Mouse (Mus musculus): ENCODE data around the gene Ergic2. TPM values are rescaled to one million over a fixed set of nuclear protein-coding genes. Genes with fewer than 3 reads are reported as not detected.

Gene Ergic2
- polyA plus RNA-seq, 1 experiment from 2014 or later, result 245 TPM

DNA sequence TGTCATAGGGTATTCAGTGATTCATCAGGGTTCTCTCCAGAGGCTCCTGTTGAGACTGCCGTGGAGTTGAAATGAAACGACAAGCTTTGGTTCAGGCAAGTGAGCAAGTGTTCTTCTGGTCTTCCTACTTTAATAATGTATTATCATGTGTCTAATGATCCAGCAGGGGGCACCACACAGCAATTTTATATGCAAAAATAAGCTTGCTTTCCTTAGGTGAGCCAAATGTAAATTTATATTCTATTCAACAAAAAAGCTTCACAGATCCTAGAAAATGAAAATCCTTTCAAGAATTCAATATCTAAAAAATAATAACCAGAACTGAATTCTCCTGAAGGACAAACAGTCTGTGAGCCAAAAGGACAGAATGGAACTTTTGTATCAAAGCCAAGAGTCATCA, 36.5 kb upstream of the Ergic2 start:
- 43% methylated on average over 2 of the region's 2 CpGs for WGBS
- H3K36me3 ChIP-seq (ENCODE audit: control insufficient read depth, insufficient read depth, low read length), result no peaks in the 10 kb centered on the region

DNA sequence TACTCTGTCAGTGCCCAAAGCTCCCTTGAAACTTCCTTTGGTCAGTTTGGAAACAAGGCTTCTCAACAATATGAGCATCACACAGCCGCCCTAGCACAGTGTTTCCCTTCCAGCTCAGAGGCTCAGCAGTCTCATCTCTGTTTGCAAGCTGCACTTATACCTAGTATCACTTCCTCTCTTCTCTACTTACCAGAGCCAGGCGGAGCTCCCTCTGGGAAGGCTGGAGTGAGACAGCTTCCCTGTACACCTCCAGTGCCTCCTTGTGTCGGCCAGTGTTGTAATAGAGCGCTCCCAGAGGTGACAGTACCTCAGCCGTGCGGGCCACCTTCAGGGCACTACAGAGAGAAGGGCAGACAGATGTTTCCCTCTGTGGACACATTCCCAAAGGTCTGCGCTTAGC, 34.4 kb upstream of the Ergic2 start:
- Histone ChIP-seq H3K27ac (ENCODE audit: low read depth, low read length) (no peak overlapping the region), H3K27me3 (ENCODE audit: control insufficient read depth, insufficient read depth, low read length) (no peaks in the 10 kb centered on the region), H3K9ac (ENCODE audit: low read depth, low read length) (no peak overlapping the region), H3K4me1 (ENCODE audit: control insufficient read depth, insufficient read depth, low read length) (0 out of 2 replicates have a peak, but pooled peaks cover 2% of the 10 kb centered on the region), H3K9me3 (ENCODE audit: control insufficient read depth, low read length) (no peaks in the 10 kb centered on the region), H3K36me3 (ENCODE audit: control insufficient read depth, insufficient read depth, low read length) (no peaks in the 10 kb centered on the region), H3K4me3 (ENCODE audit: low read length) (no peak overlapping the region), H3K4me2 (replicated peaks; ENCODE audit: low read depth, low read length) (no peak overlapping the region)
- WGBS, result 73% methylated on average over 7 of the region's 7 CpGs
- no peak for ATAC-seq (ENCODE audit: low FRiP score, low TSS enrichment)

More for the DNA sequence above, 36.5 kb upstream of the Ergic2 start:
- no peak for ATAC-seq (ENCODE audit: low FRiP score, low TSS enrichment)
- 0 out of 2 replicates have a peak, but pooled peaks cover 2% of the 10 kb centered on the region for H3K4me1 ChIP-seq (ENCODE audit: control insufficient read depth, insufficient read depth, low read length)
- no peak overlapping the region for H3K4me2 ChIP-seq (replicated peaks; ENCODE audit: low read depth, low read length)
- no peak overlapping the region for H3K4me3 ChIP-seq (ENCODE audit: low read length)
- H3K9me3 ChIP-seq (ENCODE audit: control insufficient read depth, low read length), result no peaks in the 10 kb centered on the region
- no peaks in the 10 kb centered on the region for H3K27me3 ChIP-seq (ENCODE audit: control insufficient read depth, insufficient read depth, low read length)
- no peak overlapping the region for H3K27ac ChIP-seq (ENCODE audit: low read depth, low read length)
- H3K9ac ChIP-seq (ENCODE audit: low read depth, low read length), result no peak overlapping the region

DNA sequence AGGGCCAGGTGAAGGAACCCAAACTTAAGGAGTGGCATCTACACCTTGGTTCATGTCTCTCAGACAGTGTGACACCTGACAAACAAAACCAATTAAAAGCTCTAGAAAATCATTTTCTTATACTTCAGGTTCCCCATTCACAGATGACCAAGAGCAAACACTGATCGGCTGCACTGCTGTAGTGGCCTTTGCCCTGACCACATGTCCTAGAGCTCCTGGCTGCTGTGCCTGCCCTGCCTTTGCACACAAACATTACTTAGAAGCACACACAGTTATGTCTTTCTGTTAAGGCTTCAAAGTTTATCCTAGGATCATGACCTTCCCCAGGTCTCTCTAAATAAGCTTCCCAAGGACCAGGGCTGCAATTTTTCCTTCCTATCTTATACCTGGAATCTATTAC, 32.7 kb upstream of the Ergic2 start:
- no peaks in the 10 kb centered on the region for H3K9me3 ChIP-seq (ENCODE audit: control insufficient read depth, low read length)
- 0 out of 2 replicates have a peak, but pooled peaks cover 2% of the 10 kb centered on the region for H3K4me1 ChIP-seq (ENCODE audit: control insufficient read depth, insufficient read depth, low read length)
- WGBS, result 89% methylated on average over 1 of the region's 1 CpGs
- no peaks in the 10 kb centered on the region for H3K36me3 ChIP-seq (ENCODE audit: control insufficient read depth, insufficient read depth, low read length)
- H3K4me3 ChIP-seq (ENCODE audit: low read length), result no peak overlapping the region
- no peak overlapping the region for H3K9ac ChIP-seq (ENCODE audit: low read depth, low read length)
- no peak overlapping the region for H3K4me2 ChIP-seq (replicated peaks; ENCODE audit: low read depth, low read length)
- no peak for ATAC-seq (ENCODE audit: low FRiP score, low TSS enrichment)
- H3K27ac ChIP-seq (ENCODE audit: low read depth, low read length), result no peak overlapping the region
- no peaks in the 10 kb centered on the region for H3K27me3 ChIP-seq (ENCODE audit: control insufficient read depth, insufficient read depth, low read length)

DNA sequence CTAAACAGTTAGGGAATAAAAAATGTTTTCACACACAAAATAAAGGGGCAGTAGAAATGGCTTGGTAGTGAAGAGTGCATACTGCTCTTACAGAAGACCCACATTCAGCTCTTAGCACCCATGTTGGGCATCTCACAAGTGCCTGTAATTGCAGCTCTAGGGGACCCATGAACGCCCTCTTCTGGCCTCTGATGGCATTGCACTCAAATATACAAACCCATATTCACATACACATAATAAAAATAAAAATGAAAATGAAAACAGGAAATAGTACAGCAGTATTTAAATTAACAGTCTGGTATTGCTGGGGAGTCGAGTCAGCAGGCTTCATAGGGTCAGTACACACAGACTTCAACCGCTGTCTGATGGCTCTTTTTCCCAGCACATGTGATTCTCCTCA, 30.1 kb upstream of the Ergic2 start:
- WGBS, result 69% methylated on average over 3 of the region's 3 CpGs
- no peak for ATAC-seq (ENCODE audit: low FRiP score, low TSS enrichment)
- Histone ChIP-seq H3K36me3 (ENCODE audit: control insufficient read depth, insufficient read depth, low read length) (no peaks in the 10 kb centered on the region), H3K4me2 (replicated peaks; ENCODE audit: low read depth, low read length) (no peak overlapping the region), H3K4me3 (ENCODE audit: low read length) (no peak overlapping the region), H3K9me3 (ENCODE audit: control insufficient read depth, low read length) (no peaks in the 10 kb centered on the region), H3K27ac (ENCODE audit: low read depth, low read length) (no peak overlapping the region), H3K27me3 (ENCODE audit: control insufficient read depth, insufficient read depth, low read length) (no peaks in the 10 kb centered on the region), H3K9ac (ENCODE audit: low read depth, low read length) (no peak overlapping the region), H3K4me1 (ENCODE audit: control insufficient read depth, insufficient read depth, low read length) (no peaks in the 10 kb centered on the region)

DNA sequence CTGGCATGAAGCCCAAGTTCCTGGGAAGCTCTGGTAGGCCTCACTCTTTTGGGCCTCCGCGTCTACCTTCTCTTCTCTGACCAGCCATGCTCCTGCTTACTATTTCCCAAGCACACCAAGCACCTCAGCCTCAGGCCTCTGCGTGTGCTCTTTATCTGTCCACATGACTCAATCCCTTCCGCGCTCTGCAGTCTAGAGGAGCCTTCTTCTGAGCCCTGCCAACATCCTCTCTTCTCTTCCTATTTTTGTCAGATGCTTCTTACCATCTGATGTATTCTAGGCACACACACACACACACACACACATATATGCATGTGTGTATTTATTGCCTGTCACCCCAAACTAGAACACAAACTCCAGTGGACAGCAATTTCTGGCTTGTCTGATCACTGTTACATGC, 29.5 kb upstream of the Ergic2 start:
- Histone ChIP-seq H3K27ac (ENCODE audit: low read depth, low read length) (no peak overlapping the region), H3K9me3 (ENCODE audit: control insufficient read depth, low read length) (no peaks in the 10 kb centered on the region), H3K36me3 (ENCODE audit: control insufficient read depth, insufficient read depth, low read length) (no peaks in the 10 kb centered on the region), H3K9ac (ENCODE audit: low read depth, low read length) (no peak overlapping the region), H3K4me2 (replicated peaks; ENCODE audit: low read depth, low read length) (no peak overlapping the region), H3K27me3 (ENCODE audit: control insufficient read depth, insufficient read depth, low read length) (no peaks in the 10 kb centered on the region), H3K4me3 (ENCODE audit: low read length) (no peak overlapping the region), H3K4me1 (ENCODE audit: control insufficient read depth, insufficient read depth, low read length) (no peaks in the 10 kb centered on the region)
- no peak for ATAC-seq (ENCODE audit: low FRiP score, low TSS enrichment)
- 92% methylated on average over 5 of the region's 5 CpGs for WGBS

DNA sequence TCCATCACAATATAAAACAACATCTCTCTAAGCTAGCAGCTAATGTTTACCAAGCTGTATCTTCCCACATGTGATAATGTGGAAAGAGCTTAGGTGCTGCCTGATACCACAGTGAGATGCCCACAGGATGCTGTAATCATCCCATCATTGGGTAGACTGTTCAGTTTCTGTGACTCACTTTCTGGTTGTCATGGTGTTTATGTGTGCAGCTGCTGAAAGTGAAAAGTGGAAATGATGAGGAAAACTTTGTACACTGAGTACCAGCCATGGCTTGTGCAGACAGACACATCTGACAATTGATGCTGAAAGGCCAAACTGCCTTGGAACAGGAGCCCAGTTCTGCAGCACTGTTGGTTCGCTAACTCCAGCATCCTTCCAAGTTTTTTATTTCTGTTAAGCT, 27.1 kb upstream of the Ergic2 start:
- no peak for ATAC-seq (ENCODE audit: low FRiP score, low TSS enrichment)
- Histone ChIP-seq H3K4me3 (ENCODE audit: low read length) (no peak overlapping the region), H3K4me2 (replicated peaks; ENCODE audit: low read depth, low read length) (no peak overlapping the region), H3K36me3 (ENCODE audit: control insufficient read depth, insufficient read depth, low read length) (no peaks in the 10 kb centered on the region), H3K9ac (ENCODE audit: low read depth, low read length) (no peak overlapping the region), H3K27me3 (ENCODE audit: control insufficient read depth, insufficient read depth, low read length) (no peaks in the 10 kb centered on the region), H3K4me1 (ENCODE audit: control insufficient read depth, insufficient read depth, low read length) (no peaks in the 10 kb centered on the region), H3K9me3 (ENCODE audit: control insufficient read depth, low read length) (no peaks in the 10 kb centered on the region), H3K27ac (ENCODE audit: low read depth, low read length) (no peak overlapping the region)
- WGBS, result 93% methylated on average over 1 of the region's 1 CpGs

DNA sequence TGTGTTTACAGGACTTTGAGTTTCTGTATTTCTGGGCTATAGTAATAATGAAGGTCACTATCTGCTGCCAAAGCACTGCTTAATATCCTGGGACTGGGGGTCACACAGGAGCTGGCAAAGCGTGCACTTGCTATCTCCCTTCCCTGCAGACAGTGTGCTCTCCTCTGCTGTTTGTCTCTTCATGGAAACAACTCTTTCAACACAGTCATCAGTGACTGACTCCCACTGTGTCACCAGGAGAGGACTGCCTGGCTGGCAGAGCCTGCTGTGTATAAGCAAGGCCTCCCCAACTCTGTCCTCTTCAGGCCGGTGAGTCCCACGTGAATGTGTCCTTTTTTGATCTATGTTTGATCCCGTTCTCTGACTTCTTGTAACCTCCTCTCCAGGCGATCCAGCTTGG, 25.3 kb upstream of the Ergic2 start:
- no peak for ATAC-seq (ENCODE audit: low FRiP score, low TSS enrichment)
- H3K27ac ChIP-seq (ENCODE audit: low read depth, low read length), result no peak overlapping the region
- H3K27me3 ChIP-seq (ENCODE audit: control insufficient read depth, insufficient read depth, low read length), result no peaks in the 10 kb centered on the region
- H3K9ac ChIP-seq (ENCODE audit: low read depth, low read length), result no peak overlapping the region
- H3K36me3 ChIP-seq (ENCODE audit: control insufficient read depth, insufficient read depth, low read length), result no peaks in the 10 kb centered on the region
- no peaks in the 10 kb centered on the region for H3K9me3 ChIP-seq (ENCODE audit: control insufficient read depth, low read length)
- WGBS, result 71% methylated on average over 5 of the region's 5 CpGs
- no peak overlapping the region for H3K4me2 ChIP-seq (replicated peaks; ENCODE audit: low read depth, low read length)
- H3K4me3 ChIP-seq (ENCODE audit: low read length), result no peak overlapping the region
- H3K4me1 ChIP-seq (ENCODE audit: control insufficient read depth, insufficient read depth, low read length), result no peaks in the 10 kb centered on the region

DNA sequence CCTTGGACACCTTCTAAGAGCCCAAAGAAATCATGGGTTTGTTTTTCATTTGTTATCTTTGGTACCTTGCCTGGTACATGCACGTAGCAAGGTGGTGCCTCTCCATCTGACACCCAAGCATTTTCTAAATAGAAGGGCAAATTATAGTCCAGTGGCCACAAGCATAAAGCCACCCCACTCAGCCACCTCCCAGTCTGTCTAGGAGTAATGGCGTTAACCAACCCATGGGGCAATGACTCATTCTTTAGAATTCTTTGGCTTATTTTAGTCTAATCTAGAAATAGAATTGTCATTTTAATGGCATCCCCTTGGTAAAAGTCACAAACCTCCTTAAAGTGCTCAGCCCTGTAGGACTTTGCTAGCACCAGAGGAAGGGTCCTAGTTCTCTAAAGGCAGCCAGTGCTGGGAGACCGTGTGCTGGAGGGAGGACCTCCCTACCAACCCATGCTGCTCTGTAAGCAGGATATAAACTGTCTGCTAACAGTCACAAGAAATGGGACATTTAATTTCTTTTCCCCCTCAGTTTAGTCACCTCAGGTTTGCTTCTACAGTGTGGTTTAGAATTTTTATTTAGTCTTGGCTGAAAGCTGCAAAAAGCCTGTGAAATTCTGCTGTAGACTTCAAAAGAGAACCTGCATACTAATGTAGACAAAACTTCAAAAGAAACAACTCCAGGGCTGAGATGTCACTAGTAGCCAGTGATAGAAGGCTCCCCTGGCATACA, 22.1 kb upstream of the Ergic2 start:
- no peak for ATAC-seq (ENCODE audit: low FRiP score, low TSS enrichment)
- no peaks in the 10 kb centered on the region for H3K4me1 ChIP-seq (ENCODE audit: control insufficient read depth, insufficient read depth, low read length)
- H3K9me3 ChIP-seq (ENCODE audit: control insufficient read depth, low read length), result no peaks in the 10 kb centered on the region
- H3K4me2 ChIP-seq (replicated peaks; ENCODE audit: low read depth, low read length), result no peak overlapping the region
- no peaks in the 10 kb centered on the region for H3K36me3 ChIP-seq (ENCODE audit: control insufficient read depth, insufficient read depth, low read length)
- 75% methylated on average over 3 of the region's 3 CpGs for WGBS
- H3K9ac ChIP-seq (ENCODE audit: low read depth, low read length), result no peak overlapping the region
- no peak overlapping the region for H3K27ac ChIP-seq (ENCODE audit: low read depth, low read length)
- no peaks in the 10 kb centered on the region for H3K27me3 ChIP-seq (ENCODE audit: control insufficient read depth, insufficient read depth, low read length)
- H3K4me3 ChIP-seq (ENCODE audit: low read length), result no peak overlapping the region

DNA sequence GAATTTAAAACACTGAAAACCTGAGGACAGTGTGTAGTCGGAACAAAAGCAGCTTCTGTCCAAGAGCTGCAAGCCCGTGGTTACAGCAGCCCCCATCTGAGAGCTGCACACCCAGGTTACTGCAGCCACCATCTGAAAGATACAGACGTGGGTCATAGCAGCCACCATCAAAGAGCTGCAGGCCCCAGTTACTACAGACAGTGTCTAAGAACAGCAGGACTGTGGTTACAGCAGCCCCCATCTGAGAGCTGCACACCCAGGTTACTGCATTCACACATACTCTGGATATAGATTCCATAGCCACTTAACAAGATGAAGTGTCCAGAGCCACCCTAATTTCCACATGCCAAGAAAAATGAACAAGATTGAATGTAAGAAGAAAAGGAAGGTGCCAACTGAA, 15.4 kb upstream of the Ergic2 start:
- no peak overlapping the region for H3K4me2 ChIP-seq (replicated peaks; ENCODE audit: low read depth, low read length)
- WGBS, result 64% methylated on average over 3 of the region's 3 CpGs
- H3K36me3 ChIP-seq (ENCODE audit: control insufficient read depth, insufficient read depth, low read length), result no peaks in the 10 kb centered on the region
- H3K27ac ChIP-seq (ENCODE audit: low read depth, low read length), result no peak overlapping the region
- ATAC-seq (ENCODE audit: low FRiP score, low TSS enrichment), result no peak
- no peak overlapping the region for H3K9ac ChIP-seq (ENCODE audit: low read depth, low read length)
- H3K9me3 ChIP-seq (ENCODE audit: control insufficient read depth, low read length), result no peaks in the 10 kb centered on the region
- no peak overlapping the region for H3K4me3 ChIP-seq (ENCODE audit: low read length)
- H3K4me1 ChIP-seq (ENCODE audit: control insufficient read depth, insufficient read depth, low read length), result no peaks in the 10 kb centered on the region
- no peaks in the 10 kb centered on the region for H3K27me3 ChIP-seq (ENCODE audit: control insufficient read depth, insufficient read depth, low read length)
